Mouse (Mus musculus) spleen, adult 2 months (tissue): ENCODE data around the gene Nod2.

Source experiments
- CTCF ChIP-seq: fragments of 200-500 bp; IDR thresholded peaks from 2 replicates; pipeline ENCODE4 v1.5.1; 2011; ENCODE audit warnings: mild to moderate bottlenecking, inconsistent platforms; ENCODE audit not compliant: insufficient read depth, insufficient read length, insufficient replicate concordance; ENCODE audit errors: extremely low read depth
- POLR2A ChIP-seq: fragments of 200-500 bp; IDR thresholded peaks from 2 replicates; pipeline ENCODE4 v1.6.1; 2011; ENCODE audit warnings: low read depth, low read length, inconsistent platforms

DNA sequence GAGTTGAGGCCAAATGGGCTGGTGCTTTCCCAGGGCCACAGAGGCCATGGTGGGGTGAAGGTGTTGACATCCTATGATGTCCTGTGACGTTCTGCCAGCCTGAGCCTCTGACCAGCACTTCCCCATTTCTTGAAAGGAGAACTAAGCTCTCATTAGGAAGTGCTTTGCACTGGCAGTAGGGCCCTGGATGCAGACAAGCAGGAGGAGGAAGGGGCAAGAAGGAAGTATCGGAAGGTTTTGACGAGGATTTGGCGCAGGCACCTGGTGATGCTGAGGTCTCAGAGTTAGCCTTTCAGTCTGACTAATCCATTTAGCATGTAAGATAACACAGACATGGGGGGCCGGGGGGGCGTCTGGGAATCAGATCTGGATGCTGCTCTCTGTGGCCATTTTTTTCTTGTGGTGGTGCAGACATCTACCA, 15.3 kb downstream of the Nod2 start:
- TF ChIP-seq POLR2A (no peak), CTCF (no peak)
